Mouse (Mus musculus) cerebellum, adult 11-12 months (tissue): Measurements from ENCODE around the gene Glod5.
"Not testable (repeated sequence)": the region's sequence is repeated elsewhere in the genome, so short reads cannot be mapped to it uniquely, and the experiment has no call there.

Source experiments
- DNase-seq: peaks from one replicate; pipeline ENCODE4 v3.0.0; 2022

Gene Glod5

GRCm38 (mm10) chrX:8018286-8018685, at the start of gene Glod5:
Gene Glod5, minus strand, starts transcription at chrX:8018492.
- no peak for DNase-seq

- not testable (repeated sequence) for DNase-seq
These were observed 32.9 kb upstream of the Glod5 start for GRCm38 (mm10) chrX:8051044-8051781.

GRCm38 (mm10) chrX:8033009-8033408, 14.7 kb upstream of the Glod5 start:
- no peak for DNase-seq

- DNase-seq, result no peak
These were observed 8.5 kb upstream of the Glod5 start for GRCm38 (mm10) chrX:8026811-8027210.

- no peak for DNase-seq
These were observed 6.5 kb upstream of the Glod5 start for GRCm38 (mm10) chrX:8024795-8025194.

- no peak for DNase-seq
These were observed 2.0 kb upstream of the Glod5 start for GRCm38 (mm10) chrX:8020111-8020778.

- DNase-seq, result peak; percentile 15
These were observed 1.1 kb downstream of the Glod5 start for GRCm38 (mm10) chrX:8017142-8017541.

- DNase-seq, result not testable (repeated sequence)
These were observed 2.6 kb downstream of the Glod5 start for GRCm38 (mm10) chrX:8015675-8016074.

GRCm38 (mm10) chrX:8013569-8014314, 4.5 kb downstream of the Glod5 start:
- no peak for DNase-seq

- no peak for DNase-seq
These were observed 5.1 kb downstream of the Glod5 start for GRCm38 (mm10) chrX:8013157-8013556.

GRCm38 (mm10) chrX:8009356-8009755, 8.9 kb downstream of the Glod5 start:
- not testable (repeated sequence) for DNase-seq

GRCm38 (mm10) chrX:8008543-8008942, 9.7 kb downstream of the Glod5 start:
- no peak for DNase-seq

GRCm38 (mm10) chrX:8002971-8003370, 15.3 kb downstream of the Glod5 start:
- no peak for DNase-seq

GRCm38 (mm10) chrX:8002001-8002400, 16.3 kb downstream of the Glod5 start:
- no peak for DNase-seq

- no peak for DNase-seq
These were observed 17.6 kb downstream of the Glod5 start for GRCm38 (mm10) chrX:8000546-8001192.

- DNase-seq, result no peak
These were observed 25.1 kb downstream of the Glod5 start for GRCm38 (mm10) chrX:7993068-7993735.

- no peak for DNase-seq
These were observed 25.8 kb downstream of the Glod5 start for GRCm38 (mm10) chrX:7992379-7993067.

- no peak for DNase-seq
These were observed 36.9 kb downstream of the Glod5 start for GRCm38 (mm10) chrX:7981368-7981767.

GRCm38 (mm10) chrX:7977892-7978291, 40.4 kb downstream of the Glod5 start, which contains the start of gene Gata1:
Gene Gata1, minus strand, starts transcription at chrX:7978071.
- no peak for DNase-seq

- DNase-seq, result no peak
These were observed 47.0 kb downstream of the Glod5 start for GRCm38 (mm10) chrX:7971292-7971691.

GRCm38 (mm10) chrX:7968899-7969298, 49.4 kb downstream of the Glod5 start:
- DNase-seq, result no peak

- DNase-seq, result no peak
These were observed 50.1 kb downstream of the Glod5 start for GRCm38 (mm10) chrX:7968226-7968625.
